Mouse (Mus musculus): ENCODE results near the gene Ppp1r12a. TPM values are rescaled to one million over a fixed set of nuclear protein-coding genes. Genes with fewer than 3 reads are reported as not detected.

Gene Ppp1r12a
- total RNA-seq, 1 experiment, result 106 TPM

DNA sequence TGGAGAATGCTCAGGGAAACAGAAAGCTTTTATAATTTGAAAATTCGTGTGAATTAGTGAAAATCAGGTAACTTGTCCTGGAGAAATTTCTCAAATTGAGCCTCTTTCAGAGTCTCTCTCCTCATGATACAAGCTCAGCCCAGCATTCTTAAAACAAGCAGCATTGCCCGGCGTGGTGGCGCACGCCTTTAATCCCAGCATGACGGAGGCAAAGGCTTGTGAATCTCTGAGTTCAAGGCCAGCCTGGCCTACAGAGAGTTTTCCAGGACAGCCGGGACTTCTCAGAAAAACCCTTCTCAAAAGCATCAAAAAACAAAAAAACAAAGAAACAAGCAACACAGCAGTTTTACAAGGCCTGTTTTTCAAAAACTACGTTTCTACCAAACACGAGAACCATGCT is 16.3 kb upstream of the Ppp1r12a start:
- no peak for DNase-seq (ENCODE audit: low read depth, low spot score)
- in situ Hi-C loops (cut with MboI; ENCODE audit: low sequenced_read_pairs in 2 of 2, unreplicated experiment in 2 of 2), result no loop called here
- H3K9ac ChIP-seq (ENCODE audit: insufficient read depth, low read depth, low read length, poor library complexity, severe bottlenecking), result no peak overlapping the region
- no peaks in the 10 kb centered on the region for H3K36me3 ChIP-seq (ENCODE audit: control insufficient read depth, insufficient read depth, low read length, poor library complexity, severe bottlenecking)
- no peak overlapping the region for H3K27ac ChIP-seq (ENCODE audit: insufficient read depth, low read depth, low read length, poor library complexity, severe bottlenecking)
- H3K4me3 ChIP-seq (ENCODE audit: insufficient read depth in 1 of 2, low read depth in 1 of 2, low read length in 2 of 2, poor library complexity in 1 of 2, severe bottlenecking in 1 of 2), result no peak overlapping the region
- H3K4me1 ChIP-seq (ENCODE audit: control insufficient read depth in 2 of 2, insufficient read depth in 2 of 2, low read length in 2 of 2, poor library complexity in 1 of 2), result no peaks in the 10 kb centered on the region
- TF ChIP-seq MAFK (IDR thresholded peaks at IDR 0.05; ENCODE audit: insufficient read depth, low read depth, low read length) (no peak), HCFC1 (IDR thresholded peaks at IDR 0.05; ENCODE audit: borderline replicate concordance, insufficient read depth, low read length) (no peak), CHD2 (IDR thresholded peaks at IDR 0.05; ENCODE audit: low read depth, low read length) (no peak), ZNF384 (IDR thresholded peaks at IDR 0.05; ENCODE audit: low read depth, low read length) (no peak), ZC3H11A (IDR thresholded peaks at IDR 0.05; ENCODE audit: borderline replicate concordance, low read depth, low read length) (no peak)
- no peaks in the 10 kb centered on the region for H3K9me3 ChIP-seq (ENCODE audit: control insufficient read depth, insufficient read depth, low read depth, low read length)

DNA sequence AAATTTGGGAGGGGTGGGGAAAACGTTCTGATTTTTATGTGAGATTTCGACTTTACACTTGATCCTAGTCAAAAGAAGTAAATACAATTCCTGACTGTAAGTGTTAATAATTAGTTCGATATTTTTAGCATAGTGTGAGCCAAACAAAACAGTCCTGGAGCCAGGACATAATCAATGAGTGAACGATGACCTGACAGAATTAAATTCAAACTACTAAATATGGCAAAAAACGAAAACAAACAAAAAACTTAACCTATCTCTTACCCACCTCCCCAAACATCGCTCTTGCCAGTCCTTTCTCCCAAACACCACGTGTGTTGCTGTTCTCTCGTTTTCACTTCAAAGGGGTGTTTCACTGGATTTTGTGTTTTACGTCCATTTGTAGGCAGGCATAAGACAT is 15.0 kb upstream of the Ppp1r12a start:
- no peaks in the 10 kb centered on the region for H3K4me1 ChIP-seq (ENCODE audit: control insufficient read depth in 2 of 2, insufficient read depth in 2 of 2, low read length in 2 of 2, poor library complexity in 1 of 2)
- H3K9ac ChIP-seq (ENCODE audit: insufficient read depth, low read depth, low read length, poor library complexity, severe bottlenecking), result no peak overlapping the region
- no peak for DNase-seq (ENCODE audit: low read depth, low spot score)
- in situ Hi-C loops (cut with MboI; ENCODE audit: low sequenced_read_pairs in 2 of 2, unreplicated experiment in 2 of 2), result no loop called here
- H3K27ac ChIP-seq (ENCODE audit: insufficient read depth, low read depth, low read length, poor library complexity, severe bottlenecking), result no peak overlapping the region
- no peak overlapping the region for H3K4me3 ChIP-seq (ENCODE audit: insufficient read depth in 1 of 2, low read depth in 1 of 2, low read length in 2 of 2, poor library complexity in 1 of 2, severe bottlenecking in 1 of 2)
- H3K9me3 ChIP-seq (ENCODE audit: control insufficient read depth, insufficient read depth, low read depth, low read length), result no peaks in the 10 kb centered on the region
- H3K36me3 ChIP-seq (ENCODE audit: control insufficient read depth, insufficient read depth, low read length, poor library complexity, severe bottlenecking), result no peaks in the 10 kb centered on the region
- TF ChIP-seq ZC3H11A (IDR thresholded peaks at IDR 0.05; ENCODE audit: borderline replicate concordance, low read depth, low read length) (no peak), MAFK (IDR thresholded peaks at IDR 0.05; ENCODE audit: insufficient read depth, low read depth, low read length) (no peak), HCFC1 (IDR thresholded peaks at IDR 0.05; ENCODE audit: borderline replicate concordance, insufficient read depth, low read length) (no peak)

DNA sequence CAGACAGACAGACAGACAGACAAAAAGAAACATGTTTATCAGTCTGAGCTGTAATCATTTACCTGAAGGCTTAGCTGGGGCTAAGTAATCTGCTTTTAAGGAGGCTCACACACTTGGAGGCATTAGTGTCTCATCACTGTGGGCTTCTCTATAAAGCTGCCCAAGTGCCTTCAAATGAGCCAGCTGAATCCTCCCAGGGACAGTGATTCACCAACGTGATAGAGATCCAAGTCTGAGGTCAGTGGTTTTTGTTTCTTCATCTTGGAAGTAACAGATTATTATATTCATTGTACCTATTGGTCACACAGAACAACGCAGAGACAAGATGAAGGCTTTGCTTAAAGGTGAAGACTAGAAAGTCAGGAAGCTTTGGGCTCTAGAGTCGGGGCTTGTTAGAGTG is 8.7 kb upstream of the Ppp1r12a start:
- H3K9ac ChIP-seq (ENCODE audit: insufficient read depth, low read depth, low read length, poor library complexity, severe bottlenecking), result no peak overlapping the region
- no peak overlapping the region for H3K4me3 ChIP-seq (ENCODE audit: insufficient read depth in 1 of 2, low read depth in 1 of 2, low read length in 2 of 2, poor library complexity in 1 of 2, severe bottlenecking in 1 of 2)
- DNase-seq (ENCODE audit: low read depth, low spot score), result no peak
- no peaks in the 10 kb centered on the region for H3K36me3 ChIP-seq (ENCODE audit: control insufficient read depth, insufficient read depth, low read length, poor library complexity, severe bottlenecking)
- in situ Hi-C loops (cut with MboI; ENCODE audit: low sequenced_read_pairs in 2 of 2, unreplicated experiment in 2 of 2), result no loop called here
- no peak overlapping the region for H3K27ac ChIP-seq (ENCODE audit: insufficient read depth, low read depth, low read length, poor library complexity, severe bottlenecking)
- no peaks in the 10 kb centered on the region for H3K9me3 ChIP-seq (ENCODE audit: control insufficient read depth, insufficient read depth, low read depth, low read length)
- TF ChIP-seq HCFC1 (IDR thresholded peaks at IDR 0.05; ENCODE audit: borderline replicate concordance, insufficient read depth, low read length) (no peak), ZNF384 (IDR thresholded peaks at IDR 0.05; ENCODE audit: low read depth, low read length) (no peak), ZC3H11A (IDR thresholded peaks at IDR 0.05; ENCODE audit: borderline replicate concordance, low read depth, low read length) (no peak), MAFK (IDR thresholded peaks at IDR 0.05; ENCODE audit: insufficient read depth, low read depth, low read length) (no peak), CHD2 (IDR thresholded peaks at IDR 0.05; ENCODE audit: low read depth, low read length) (no peak)
- no peaks in the 10 kb centered on the region; a peak in 1 of 4 replicates for H3K4me1 ChIP-seq (ENCODE audit: control insufficient read depth in 2 of 2, insufficient read depth in 2 of 2, low read length in 2 of 2, poor library complexity in 1 of 2)

DNA sequence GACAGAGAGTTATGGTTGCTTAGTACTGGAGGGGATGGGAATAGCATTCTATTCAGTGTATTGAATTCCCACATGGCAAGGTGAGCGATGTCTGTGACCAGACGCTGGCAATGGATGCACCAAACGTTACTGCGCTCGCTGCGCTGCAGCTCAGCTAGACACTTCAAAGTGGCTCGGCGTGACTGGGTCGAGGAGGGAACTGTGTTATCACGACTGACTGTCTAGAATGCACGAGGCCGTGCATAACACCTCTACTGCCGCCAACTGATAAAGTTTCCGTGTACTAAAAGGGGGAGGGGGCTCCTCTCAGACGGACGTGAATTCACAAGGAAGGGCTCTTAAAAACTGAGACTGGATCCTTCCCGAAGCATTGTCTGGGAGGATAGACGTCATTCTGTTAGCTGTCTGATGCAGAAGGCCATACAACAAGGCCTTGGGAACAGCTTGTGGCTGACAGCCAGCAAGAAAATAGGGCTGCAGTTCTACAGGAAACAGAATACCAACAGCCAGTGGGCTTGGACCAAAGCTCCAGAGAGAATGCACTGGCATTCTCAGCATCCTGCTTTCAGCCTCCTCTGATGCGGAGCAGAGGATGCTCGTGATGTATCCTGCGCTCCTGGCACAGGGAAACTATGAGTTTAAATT is 6.8 kb upstream of the Ppp1r12a start:
- Histone ChIP-seq H3K36me3 (ENCODE audit: control insufficient read depth, insufficient read depth, low read length, poor library complexity, severe bottlenecking) (no peaks in the 10 kb centered on the region), H3K9me3 (ENCODE audit: control insufficient read depth, insufficient read depth, low read depth, low read length) (no peaks in the 10 kb centered on the region), H3K4me3 (ENCODE audit: insufficient read depth in 1 of 2, low read depth in 1 of 2, low read length in 2 of 2, poor library complexity in 1 of 2, severe bottlenecking in 1 of 2) (no peak overlapping the region), H3K4me1 (ENCODE audit: control insufficient read depth in 2 of 2, insufficient read depth in 2 of 2, low read length in 2 of 2, poor library complexity in 1 of 2) (peaks cover 0 to 2% of the 10 kb centered on the region in 2 experiments; a peak in 1 of 4 replicates), H3K27ac (ENCODE audit: insufficient read depth, low read depth, low read length, poor library complexity, severe bottlenecking) (no peak overlapping the region), H3K9ac (ENCODE audit: insufficient read depth, low read depth, low read length, poor library complexity, severe bottlenecking) (no peak overlapping the region)
- no peak for TF ChIP-seq MAFK (IDR thresholded peaks at IDR 0.05; ENCODE audit: insufficient read depth, low read depth, low read length)
- TF ChIP-seq ZNF384 (IDR thresholded peaks at IDR 0.05; ENCODE audit: low read depth, low read length), result no peak
- in situ Hi-C loops (cut with MboI; ENCODE audit: low sequenced_read_pairs in 2 of 2, unreplicated experiment in 2 of 2), result no loop called here
- DNase-seq (ENCODE audit: low read depth, low spot score), result no peak

DNA sequence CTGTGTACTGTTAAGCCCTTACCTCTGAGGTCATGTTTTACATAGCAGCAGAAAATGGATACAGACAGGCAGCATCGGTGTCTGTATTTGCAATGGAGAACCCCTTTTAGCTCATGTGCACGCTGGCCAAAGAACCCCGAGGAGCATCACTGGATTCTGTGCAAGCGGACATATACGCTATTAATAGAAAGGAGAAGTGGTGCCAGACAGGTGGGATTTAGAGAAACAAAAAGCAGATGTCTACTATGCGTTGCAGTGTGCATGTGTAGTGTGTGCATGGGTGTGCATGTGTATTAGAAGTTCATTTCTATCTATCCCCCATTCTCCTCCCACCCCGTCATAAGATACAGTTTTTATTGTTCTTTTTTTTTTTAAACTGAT is 6.3 kb upstream of the Ppp1r12a start:
- Histone ChIP-seq H3K4me1 (ENCODE audit: control insufficient read depth in 2 of 2, insufficient read depth in 2 of 2, low read length in 2 of 2, poor library complexity in 1 of 2) (peaks cover under 1 to 2% of the 10 kb centered on the region in 2 experiments; a peak in 1 of 4 replicates), H3K9ac (ENCODE audit: insufficient read depth, low read depth, low read length, poor library complexity, severe bottlenecking) (no peak overlapping the region), H3K9me3 (ENCODE audit: control insufficient read depth, insufficient read depth, low read depth, low read length) (no peaks in the 10 kb centered on the region), H3K4me3 (ENCODE audit: insufficient read depth in 1 of 2, low read depth in 1 of 2, low read length in 2 of 2, poor library complexity in 1 of 2, severe bottlenecking in 1 of 2) (no peak overlapping the region), H3K36me3 (ENCODE audit: control insufficient read depth, insufficient read depth, low read length, poor library complexity, severe bottlenecking) (no peaks in the 10 kb centered on the region), H3K27ac (ENCODE audit: insufficient read depth, low read depth, low read length, poor library complexity, severe bottlenecking) (no peak overlapping the region)
- DNase-seq (ENCODE audit: low read depth, low spot score), result no peak
- in situ Hi-C loops (cut with MboI; ENCODE audit: low sequenced_read_pairs in 2 of 2, unreplicated experiment in 2 of 2), result no loop called here
- TF ChIP-seq ZC3H11A (IDR thresholded peaks at IDR 0.05; ENCODE audit: borderline replicate concordance, low read depth, low read length), result no peak
- TF ChIP-seq CHD2 (IDR thresholded peaks at IDR 0.05; ENCODE audit: low read depth, low read length), result no peak
- TF ChIP-seq MAFK (IDR thresholded peaks at IDR 0.05; ENCODE audit: insufficient read depth, low read depth, low read length), result no peak
